Mouse (Mus musculus) embryonic stem cell, embryonic (primary cell): ENCODE results near the gene Flg2.

ENCODE experiments used
- CTCF ChIA-PET, 4 experiments: fragments of 300-600 bp in 2 of 4; fragments of 350-600 bp in 2 of 4; sonication (Branson Sonifier 250); formaldehyde crosslinking; loops; one replicate each; lab custom pipeline; 2022; ENCODE audit warnings: inconsistent platforms in 2 of 4; lab: Charles Lee
- POLR2A ChIA-PET, 4 experiments: fragments of 300-600 bp in 2 of 4; fragments of 350-600 bp in 2 of 4; sonication (Branson Sonifier 250); formaldehyde crosslinking; loops; one replicate each; lab custom pipeline; 2022; ENCODE audit warnings: antibody characterized with exemption in 4 of 4, inconsistent platforms in 1 of 4; lab: Charles Lee

Gene Flg2

DNA sequence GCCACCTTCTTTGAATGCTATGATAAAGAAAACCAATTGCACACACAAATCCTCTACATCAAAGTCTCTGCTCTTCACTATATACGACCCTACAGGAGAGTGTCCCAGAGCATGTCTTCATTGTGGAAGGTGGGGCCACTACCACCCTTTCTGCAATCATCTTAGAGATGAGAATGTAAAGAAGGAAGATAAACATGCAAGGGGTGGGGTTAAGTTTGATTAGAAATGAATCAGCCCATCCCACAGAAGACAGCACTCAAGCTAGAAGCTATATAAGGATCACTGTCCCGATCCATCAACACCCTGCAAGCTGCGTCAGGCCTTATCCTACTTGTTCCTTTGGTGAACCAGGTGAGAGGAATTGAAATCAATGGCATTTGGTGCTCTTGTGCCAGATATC lies at the start of gene Flg2:
Gene Flg2 (plus strand): TSS at position 301 of the 400 bp plus-strand sequence.
- CTCF ChIA-PET, result no interaction called here
- POLR2A ChIA-PET, result no interaction called here

DNA sequence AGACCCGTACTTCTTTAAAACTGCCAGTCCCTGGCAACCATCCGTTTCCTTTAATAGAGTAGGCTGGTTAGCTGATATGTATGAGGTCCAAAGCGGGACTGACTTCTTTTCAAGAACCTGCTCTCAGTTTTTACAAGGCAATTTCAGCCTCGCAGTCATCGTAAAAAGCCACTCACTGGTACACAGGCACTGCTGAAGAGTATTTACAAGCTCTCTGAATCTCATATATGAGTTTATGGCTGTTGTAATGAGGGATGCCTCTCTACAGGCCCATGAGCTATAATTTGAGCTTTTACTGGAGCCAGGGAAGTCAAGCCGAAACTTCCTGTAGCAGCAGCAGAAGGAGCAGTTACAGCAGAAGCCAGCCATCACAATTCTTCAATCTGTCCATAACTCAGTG lies 34.6 kb upstream of the Flg2 start:
- CTCF ChIA-PET, result no interaction called here
- POLR2A ChIA-PET, result interaction anchor here in 1 of 4 experiments (1.6 kb wide), 1 partner anchor 12 kb away, joined by 5 read pairs; no protein-coding TSS in a partner anchor

DNA sequence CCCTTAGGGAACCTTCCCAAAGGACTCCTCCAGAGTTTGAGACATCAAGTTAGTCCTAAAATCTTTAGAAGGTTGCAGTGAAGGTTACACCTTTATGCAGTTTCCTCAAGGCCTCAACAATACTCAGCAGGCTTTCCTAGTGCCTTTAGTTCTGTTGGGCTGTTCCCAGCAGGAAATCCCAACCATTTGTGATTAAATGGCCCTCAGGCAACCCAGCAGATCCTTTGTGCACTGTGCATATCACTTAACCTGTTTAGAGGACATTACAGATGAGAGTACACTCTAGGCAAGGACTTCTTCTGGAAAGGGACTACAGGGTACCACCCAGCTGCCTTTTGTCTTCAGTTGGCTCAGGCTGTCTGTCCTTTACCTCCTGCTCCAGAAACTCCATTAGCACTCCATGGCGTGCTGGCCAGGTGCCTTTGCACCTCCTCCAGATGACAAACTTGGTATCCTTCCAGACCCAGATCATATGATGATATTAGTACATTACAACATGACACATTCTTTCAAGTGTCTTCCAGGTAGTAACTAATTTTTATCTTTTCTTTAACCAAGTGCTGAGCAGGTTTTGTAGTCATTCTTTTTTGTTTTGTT lies 34.0 kb upstream of the Flg2 start:
- ChIA-PET POLR2A (no interaction called here), CTCF (interaction anchor here in 1 of 4 experiments (0.6 kb wide), 1 partner anchor 32 kb away, joined by 6 read pairs; no protein-coding TSS in a partner anchor)

DNA sequence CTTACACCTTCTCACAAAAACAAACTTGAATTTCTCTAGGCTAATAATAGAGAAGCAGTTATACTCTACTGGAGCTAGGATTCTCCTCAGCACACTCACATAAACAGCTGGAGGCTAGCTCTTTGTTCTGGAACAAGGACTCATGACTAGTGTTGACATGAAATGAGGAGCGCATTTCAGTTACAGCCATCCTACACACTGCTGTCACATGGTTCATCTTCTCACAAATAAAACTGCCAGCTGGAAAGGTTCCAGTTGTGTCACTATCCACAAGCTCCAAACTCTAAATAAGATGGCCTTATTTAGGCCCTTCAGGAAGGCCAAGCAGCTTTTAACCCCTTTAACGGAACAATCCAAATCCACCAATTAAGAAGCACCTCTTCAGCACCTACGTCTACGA lies 16.2 kb upstream of the Flg2 start:
- POLR2A ChIA-PET, result no interaction called here
- CTCF ChIA-PET, result no interaction called here

DNA sequence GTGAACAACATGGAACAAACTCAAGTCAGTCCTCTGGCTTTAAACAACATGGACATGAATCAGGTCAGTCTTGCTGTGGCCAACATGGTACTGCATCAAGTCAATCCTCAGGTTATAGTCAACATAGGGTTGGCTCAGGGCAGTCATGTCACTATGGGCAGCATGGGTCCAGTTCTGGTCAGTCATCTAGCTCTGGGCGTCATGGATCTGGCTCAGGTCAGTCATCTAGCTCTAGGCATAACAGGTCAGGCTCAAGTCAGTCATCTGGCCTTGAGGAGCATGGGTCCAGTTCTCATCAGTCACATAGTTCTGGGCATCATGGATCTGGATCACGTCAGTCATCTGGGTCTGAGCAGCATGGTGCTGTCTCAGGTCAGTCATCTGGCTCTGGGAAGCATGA lies 4.9 kb downstream of the Flg2 start:
- ChIA-PET CTCF (no interaction called here), POLR2A (interaction anchor here in 1 of 4 experiments (0.5 kb wide), 1 partner anchor 1147 kb away, joined by 3 read pairs; no protein-coding TSS in a partner anchor)

DNA sequence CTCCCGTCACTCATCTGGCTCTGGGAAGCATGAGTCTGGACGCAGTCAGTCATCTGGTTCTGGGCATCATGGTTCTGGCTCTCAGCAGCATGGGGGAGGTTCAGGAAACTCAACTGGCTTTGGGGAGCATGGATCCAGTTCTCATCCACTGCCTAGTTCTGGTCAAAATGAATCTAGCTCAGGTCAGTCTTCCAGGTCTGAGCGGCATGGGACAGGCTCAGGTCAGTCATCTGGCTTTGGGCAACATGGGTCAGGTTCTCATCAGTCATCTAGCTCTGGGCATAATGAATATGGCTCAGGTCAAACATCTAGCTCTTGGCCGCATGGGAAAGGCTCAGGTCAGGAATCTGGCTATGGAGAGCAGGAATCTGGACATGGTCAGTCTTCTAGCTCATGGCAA lies 5.4 kb downstream of the Flg2 start:
- ChIA-PET POLR2A (interaction anchor here in 1 of 4 experiments (0.5 kb wide), 1 partner anchor 1147 kb away, joined by 3 read pairs; no protein-coding TSS in a partner anchor), CTCF (interaction anchor here in 1 of 4 experiments (0.5 kb wide), 1 partner anchor 49 kb away, joined by 5 read pairs; no protein-coding TSS in a partner anchor)
